Mouse (Mus musculus) spleen, postnatal 36 days (tissue): ENCODE data around the gene Ufd1.
"Not testable (repeated sequence)": the region's sequence is repeated elsewhere in the genome, so short reads cannot be mapped to it uniquely, and the experiment has no call there.

Source experiments
- DNase-seq, 2 experiments: peaks; one replicate each; pipeline ENCODE4 v3.0.0; 2022; ENCODE audit warnings: low spot score in 2 of 2, mixed read lengths in 1 of 2

Gene Ufd1

DNA sequence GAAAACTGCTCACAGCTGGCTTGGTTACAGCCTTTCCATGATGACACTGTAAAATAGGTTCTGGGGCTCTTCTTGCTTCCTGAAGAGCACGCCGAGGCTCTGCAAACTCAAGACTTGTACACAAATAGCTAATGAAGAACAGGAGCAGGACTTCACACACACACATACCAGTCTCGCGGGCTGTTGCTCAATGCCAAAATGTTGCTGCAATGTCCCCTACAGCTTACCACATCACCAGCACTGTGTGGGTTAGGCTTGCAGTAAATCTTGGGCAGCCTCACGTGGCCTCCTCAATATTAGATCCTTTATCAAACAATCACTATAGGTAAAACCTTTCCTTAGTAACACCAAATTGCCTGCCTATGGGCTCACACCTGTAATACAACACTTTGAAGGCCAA, 2.6 kb upstream of the Ufd1 start:
- no peak for DNase-seq

DNA sequence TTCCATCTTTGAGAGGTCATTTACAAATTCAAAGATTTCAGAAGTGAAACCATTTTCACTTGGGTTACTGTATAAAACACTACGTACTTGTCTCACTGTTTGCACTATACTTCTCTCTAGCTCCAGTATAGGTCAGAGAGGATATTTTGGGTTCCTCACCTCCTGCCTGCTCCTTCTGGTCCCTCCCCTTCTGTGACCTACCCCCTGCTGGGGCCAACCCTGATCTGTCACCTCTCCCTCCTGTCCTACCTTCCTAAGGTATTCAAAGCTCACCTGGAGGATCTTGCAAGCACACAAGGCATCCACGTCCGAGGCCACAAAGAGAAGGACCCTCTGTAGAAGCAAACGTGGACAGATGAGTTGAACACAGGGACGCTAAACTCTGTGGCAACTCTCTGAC, 547 bp upstream of the Ufd1 start:
- no peak for DNase-seq

DNA sequence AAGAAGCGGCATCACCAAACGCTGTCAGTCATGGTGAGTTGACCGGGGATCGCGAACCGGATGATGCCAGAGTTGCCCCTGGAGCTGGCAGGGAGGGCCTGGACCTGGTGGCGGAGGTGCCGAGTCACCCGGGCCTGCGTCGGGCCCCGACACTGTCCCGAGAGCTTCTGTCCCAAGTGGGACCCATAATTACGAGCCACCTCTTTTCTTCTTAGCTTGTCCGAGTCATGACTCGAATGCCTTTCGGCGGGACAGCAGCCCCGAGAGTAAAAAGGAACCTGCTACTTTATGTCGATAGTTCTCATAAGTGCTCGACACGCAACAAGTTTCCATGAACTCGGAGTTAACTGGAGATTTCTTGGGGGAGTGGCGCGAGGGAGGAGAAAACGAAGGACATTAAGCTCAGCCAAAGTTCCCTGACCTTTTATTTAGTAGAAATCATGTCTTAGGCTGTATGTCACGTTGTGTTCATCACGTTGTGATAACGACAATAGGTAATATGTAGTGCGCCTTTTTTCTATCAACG, 869 bp downstream of the Ufd1 start:
- DNase-seq, result no peak

DNA sequence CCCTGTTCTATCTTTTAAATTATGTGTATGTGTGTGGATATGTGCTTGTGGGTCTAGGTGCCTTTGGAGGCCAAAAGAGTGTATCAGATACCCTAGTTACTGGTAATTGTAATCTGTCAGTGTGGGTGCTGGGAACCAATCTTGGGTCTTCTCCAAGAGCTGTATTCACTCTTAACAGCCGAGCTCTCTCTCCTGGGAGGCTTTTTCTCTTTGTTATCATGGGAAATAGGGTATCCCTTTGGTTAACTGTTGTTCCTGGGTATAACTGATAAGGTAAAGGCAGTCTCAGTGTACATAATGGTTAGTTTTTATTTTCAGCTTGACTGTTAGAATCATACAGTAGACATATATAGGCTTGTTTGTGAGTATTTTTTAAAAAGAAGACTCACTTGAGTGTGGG, 10.8 kb downstream of the Ufd1 start:
- DNase-seq, result no peak

DNA sequence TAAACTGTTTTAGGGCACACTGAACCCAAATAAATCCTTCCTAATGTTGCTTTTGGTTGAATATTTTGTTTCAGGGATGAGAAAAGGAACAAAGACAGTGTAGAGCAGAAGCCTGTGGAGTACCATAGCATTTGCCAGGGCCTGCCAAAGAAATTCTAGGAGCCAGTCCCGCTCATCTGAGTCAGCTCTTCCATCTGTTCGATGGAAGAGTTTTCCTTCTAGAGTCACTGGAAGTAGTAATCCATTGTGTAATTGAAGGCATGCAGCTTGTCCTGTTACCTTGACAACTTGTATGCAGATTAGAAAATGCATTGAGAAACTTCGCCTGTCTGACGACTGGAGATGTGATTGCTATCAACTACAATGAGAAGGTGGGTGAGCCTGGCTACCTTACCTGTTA, 11.3 kb downstream of the Ufd1 start:
- DNase-seq, result no peak

DNA sequence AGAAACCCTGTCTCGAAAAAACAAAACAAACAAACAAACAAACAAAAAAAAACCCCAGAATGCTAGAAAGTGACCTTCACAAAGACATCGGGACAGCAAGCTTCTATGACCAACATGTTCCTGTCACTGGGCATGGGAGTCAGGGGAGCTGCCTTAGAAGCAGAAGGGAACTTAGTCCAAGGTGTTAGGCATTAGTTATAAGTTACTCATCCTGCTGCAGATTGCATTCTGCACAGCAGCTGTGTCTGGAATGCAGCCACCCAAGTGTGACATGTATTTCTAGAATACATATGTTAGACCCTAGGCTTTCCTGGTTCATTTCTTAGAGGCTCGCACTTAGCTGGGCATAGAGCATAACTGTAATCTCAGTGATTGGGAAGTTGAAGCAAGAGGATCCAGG, 17.1 kb downstream of the Ufd1 start:
- DNase-seq, result no peak

DNA sequence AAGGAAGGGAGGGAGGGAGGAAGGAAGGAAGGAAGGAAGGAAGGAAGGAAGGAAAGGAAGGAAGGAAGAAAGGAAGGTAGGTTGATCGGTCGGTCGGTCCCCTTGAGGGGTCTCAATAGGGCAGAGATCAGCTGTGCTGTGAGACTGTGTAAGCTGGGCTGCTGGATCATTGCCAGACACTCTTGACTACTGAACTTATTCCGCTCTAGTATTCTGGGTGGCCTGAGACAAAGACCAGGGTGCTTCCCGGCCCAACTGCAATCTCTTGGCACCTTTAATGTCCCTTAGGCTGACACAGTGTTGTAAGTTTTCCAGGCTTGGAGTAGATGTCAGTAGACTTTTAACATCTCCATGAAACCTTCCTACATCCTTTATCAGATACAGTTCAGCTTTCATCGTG, 17.5 kb downstream of the Ufd1 start:
- DNase-seq, result no peak

DNA sequence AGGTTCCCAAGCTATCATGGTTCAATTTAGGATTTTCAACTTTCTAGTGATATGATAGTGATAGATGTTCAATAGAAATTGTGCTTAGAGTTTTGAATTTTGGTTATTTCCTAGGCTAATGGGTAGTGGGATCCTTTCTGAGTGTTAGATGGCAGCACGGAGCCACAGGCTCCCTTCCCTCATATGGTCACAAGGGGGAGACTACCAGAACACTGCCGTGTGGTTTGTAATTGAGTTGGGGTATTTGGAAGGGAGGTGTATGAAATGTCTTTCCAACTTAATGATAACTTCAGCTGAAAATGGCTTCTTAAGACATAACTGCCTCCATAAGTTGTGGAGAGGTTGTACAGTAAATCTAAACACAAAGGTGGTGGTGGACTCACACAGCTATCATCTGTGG, 21.9 kb downstream of the Ufd1 start:
- DNase-seq, result no peak

DNA sequence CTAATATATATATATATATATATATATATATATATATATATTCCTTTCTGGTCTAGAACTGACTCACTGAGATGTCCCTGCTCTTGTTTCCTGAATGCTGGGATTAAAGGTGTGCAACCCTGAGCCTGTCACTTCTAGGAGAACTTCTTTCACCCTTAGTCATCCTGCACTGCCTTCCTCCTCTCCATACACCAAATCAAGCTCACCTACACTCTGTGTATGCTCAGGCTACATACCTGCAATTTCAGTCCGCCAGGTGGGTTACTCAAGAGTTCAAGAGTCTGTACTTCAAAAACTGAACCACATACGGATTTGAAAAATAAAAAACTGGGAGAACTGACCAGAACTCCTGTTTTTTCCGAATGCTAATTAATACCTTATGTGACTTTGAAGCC, 24.5 kb downstream of the Ufd1 start:
- DNase-seq, result no peak

DNA sequence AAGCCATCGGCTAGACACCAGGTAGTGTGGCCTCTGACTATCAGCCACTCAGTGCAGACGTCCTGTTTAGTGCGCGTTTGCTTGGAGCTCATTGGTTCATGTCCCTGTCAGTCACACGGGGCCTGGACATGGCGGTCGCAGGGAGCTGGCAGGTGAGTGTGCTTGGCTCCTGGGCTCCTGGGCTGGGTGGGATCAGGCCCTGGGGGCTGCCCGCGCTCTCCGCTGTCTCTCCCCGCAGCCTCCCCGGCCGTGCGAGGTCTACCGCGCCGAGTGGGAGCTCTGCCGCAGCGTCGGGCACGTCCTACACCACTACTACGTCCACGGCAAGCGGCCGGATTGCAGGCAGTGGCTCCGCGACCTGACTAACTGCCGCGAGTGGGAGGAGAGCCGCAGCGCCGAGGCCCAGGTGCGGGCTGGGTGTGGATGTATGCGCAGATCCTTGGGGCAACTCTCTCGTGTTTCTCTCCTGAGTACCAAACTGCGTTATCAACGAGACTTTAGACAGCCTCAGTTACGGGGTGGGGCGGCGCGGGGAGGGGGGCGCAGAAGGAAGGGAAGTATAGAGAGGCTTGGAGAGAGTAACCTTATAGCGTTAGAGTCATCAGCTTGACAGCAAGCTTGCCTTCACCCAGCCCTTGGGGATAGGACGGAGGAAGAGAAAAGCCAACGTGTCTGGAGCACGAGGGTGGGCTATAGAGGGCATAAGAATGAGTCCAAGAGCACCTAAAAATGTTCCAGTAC, 25.1 kb downstream of the Ufd1 start, which contains the start of the genes 2510002D24Rik and Gm28539:
Gene 2510002D24Rik, plus strand, starts transcription at position 111 of the 741 bp plus-strand sequence.
Gene Gm28539, plus strand, starts transcription at position 117 of the 741 bp plus-strand sequence.
- peak; percentile 91 to 93 for DNase-seq

DNA sequence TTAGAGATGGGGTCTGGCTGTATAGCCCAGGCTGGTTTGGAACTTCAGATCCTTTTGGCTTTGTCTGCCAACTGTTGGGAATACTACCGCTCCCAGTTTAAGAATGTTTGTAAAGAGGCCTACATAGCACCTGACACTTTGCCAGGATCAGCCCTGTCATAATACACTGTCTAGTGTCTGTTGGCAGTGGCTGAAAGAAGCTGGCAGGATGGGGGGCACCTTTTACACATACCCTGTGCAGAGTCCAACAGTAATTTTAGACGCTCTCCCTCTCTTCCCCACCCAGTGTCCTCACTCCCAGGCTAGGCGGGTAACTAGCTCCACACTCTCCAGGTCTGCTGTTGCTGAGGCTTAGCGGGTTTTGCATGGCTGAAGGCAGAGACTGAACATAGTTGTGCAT, 26.8 kb downstream of the Ufd1 start:
- no peak for DNase-seq

DNA sequence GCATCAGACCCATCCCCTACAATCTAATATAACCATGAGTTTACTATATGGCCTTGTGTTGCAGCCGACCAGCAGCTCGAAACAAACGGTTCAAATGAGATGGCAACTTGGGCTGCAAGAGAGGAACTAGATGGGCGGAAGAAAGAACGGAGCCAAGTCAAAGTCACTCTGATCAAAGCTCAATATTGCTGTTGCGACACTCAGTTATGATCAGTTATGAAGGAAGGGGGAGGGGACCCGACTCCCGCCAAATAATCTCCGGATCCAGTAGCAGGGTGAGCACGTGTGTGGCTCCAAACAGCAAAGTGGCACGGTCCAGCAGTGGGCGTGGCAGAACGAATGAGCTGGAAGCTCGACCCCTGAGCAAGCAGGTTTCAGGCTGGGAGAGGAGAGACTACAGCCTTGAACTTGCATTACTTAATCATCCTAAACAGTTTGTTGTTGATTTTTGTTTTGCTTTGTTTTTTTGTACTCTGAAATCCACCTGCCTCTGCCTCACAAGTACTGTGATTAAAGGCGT, 34.8 kb downstream of the Ufd1 start:
- no peak for DNase-seq

DNA sequence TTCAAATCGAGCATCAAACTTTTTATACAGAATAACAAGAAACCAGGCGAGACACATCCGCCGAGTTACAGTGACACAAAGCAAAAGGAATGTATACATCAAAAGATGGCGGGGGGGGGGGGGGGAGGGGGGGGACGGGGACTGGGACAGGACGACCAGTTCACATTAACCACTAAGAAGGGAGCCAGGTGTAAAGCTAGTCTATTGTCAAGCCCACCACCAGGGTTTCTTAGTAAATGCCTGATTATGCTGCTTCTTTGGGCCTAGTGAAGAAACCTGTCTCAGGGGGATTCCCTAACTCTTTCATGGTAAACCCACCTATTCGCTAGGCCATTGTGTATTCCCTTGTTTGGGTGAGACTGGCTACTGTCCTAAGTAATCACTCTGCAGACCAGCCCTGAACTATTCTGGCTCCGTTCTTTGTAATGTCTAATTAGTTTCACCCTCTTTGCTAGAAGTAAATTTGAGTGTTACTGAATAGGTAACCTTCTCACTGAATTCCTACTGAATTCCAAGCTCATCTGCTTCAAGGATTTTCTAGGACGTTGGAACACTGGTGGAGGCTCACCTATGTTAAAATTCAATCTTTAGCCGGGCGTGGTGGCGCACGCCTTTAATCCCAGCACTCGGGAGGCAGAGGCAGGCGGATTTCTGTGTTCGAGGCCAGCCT, 38.1 kb downstream of the Ufd1 start:
- DNase-seq, result not testable (repeated sequence)

DNA sequence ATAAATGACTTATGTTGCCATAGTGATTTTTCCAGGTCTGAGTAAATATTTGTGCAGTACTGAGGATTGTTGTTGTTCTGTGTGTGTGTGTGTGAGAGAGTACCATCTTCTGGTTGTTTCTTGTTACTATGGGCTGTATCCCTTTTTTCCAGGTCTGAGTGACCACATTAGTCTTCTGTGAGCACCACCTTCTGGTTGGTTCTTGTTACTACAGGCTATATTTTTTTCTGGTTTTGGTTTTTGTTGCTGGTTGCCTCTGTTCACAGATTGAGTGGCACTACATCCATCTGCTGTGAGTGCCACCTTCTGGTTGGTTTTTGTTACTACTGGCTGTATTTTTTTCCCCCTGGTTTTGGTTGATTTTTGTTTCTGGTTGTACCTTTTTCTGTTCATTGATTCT, 47.0 kb downstream of the Ufd1 start:
- peak; percentile 5 to 43 for DNase-seq

DNA sequence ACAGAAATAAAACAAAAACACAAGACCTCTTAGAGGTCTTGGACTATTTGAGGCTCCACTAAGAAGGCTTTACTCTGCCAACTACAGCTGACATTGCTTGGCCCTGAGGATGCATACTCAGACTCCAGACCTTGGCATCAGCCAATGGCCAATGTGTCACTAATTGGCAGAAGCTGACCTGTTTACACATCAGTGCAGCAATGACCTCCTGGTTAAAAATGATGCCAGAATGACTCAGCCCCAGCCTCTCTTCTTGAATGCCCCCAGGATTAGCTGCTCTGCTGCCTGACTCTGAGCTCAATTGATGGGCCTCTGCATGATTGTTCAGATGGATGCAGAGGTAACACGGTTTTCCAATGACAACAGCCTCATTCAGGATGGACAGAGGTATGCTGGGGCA, 48.6 kb downstream of the Ufd1 start:
- no peak for DNase-seq

DNA sequence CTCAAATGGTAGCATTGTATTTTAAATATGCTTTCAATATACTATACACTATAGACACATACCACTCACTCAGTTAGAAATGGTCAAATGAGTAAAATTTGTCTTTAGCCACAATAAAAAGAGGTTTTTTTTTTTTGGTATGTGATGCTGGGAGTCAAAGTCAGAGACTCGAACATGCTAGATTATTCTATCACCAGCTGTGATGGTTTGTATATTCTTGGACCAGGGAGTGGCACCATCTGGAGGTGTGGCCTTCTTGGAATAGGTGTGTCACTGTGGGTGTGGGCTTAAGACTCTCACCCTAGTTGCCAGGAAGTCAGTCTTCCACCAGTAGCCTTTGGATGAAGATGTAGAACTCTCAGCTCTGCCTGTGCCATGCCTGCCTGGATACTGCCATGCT, 58.9 kb downstream of the Ufd1 start:
- not testable (repeated sequence) for DNase-seq

DNA sequence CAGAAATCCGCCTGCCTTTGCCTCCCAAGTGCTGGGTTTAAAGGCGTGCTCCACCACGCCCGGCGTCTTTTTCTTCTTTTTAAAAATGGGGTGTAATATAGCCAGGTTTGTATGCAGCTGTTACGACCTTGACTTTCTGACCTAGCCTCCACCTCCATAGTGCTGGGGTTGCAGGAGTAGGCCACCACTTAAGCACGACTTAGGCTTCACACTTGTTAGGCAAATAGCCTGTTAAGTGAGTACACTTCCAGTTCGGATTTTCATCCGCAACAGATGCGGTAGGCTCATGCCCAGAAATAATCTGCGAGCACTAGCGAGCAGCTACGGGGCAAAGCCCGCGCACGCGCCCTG, 64.5 kb downstream of the Ufd1 start:
- no peak for DNase-seq

DNA sequence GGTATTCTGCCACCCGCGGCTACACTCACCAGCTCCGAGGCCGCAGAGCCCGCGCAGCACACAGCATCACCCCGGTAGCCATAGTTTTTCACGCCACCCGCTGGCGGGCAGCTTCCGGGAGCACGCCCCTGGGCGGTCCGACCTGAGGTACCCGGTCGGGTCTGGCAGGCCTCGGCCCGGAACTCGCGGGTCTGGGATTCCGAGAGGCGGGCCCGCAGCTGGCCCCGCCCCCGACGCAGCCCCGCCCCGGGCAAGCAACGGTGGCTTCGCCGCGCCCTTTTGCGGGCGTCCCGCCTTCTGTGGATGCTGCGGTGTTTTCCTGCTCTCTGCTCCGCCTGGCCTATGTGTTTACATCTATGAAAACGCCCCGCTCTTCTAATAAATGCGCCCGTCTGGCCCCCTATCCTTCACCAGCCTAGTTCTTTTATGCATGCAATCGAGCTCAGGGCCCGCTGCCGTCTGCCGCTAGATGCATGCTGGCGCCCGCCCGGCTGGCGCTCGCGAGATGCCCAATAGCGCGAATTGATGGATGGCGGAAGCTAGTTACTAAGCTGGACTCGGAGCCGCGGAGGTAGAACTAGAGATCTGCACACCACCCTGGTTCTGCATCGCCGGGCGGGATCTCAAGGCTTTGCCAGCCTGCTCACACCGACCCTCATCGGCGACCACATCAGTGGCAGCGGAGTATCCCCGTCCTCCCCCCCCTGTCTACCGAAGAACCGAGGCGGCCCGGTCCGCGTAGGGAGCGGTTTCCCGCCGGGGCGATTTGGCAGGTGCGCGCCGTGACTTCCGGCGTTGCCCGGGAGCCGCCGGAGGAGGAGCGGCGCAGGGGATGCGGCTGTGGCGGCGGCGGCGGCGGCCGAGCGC, 65.1 kb downstream of the Ufd1 start, which contains the start of the genes Mrpl40 and Hira:
Gene Mrpl40, minus strand, starts transcription at position 421 of the 867 bp plus-strand sequence.
Gene Hira, plus strand, starts transcription at position 596 of the 867 bp plus-strand sequence.
- peak; percentile 96 for DNase-seq

DNA sequence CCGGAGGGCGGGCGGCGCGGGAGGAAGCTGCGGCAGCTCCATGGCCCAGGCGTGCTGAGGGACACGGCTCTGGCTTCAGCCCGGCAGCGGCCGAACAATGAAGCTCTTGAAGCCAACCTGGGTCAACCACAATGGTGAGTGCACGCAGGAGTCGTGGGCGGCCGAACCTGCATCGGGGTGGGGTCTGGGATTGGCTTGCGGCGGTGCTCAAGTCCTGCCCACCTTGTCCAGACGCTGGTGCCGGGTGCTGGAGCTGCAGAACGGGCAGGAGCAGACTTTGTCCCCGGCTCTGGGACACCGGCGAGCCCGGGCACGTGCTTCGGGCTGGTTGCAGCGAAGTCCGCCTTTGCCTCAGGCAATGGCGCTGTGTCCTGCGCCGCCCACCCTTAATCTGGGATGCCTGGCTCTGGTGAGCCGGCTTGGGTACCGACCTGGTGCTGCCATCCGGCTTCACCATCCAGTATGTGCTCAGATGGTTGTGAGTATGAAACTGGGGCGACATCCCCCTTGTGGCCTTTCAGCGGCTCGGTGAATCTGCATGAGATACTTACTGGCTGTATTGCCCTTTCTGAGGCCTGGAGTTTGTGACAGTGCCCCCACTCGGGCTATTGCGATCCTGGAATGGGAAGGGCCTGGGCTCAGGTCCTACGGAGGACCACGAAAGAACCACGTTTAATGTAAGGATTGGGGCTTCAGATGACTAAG, 66.0 kb downstream of the Ufd1 start:
- DNase-seq, result peak; percentile 57 to 58

DNA sequence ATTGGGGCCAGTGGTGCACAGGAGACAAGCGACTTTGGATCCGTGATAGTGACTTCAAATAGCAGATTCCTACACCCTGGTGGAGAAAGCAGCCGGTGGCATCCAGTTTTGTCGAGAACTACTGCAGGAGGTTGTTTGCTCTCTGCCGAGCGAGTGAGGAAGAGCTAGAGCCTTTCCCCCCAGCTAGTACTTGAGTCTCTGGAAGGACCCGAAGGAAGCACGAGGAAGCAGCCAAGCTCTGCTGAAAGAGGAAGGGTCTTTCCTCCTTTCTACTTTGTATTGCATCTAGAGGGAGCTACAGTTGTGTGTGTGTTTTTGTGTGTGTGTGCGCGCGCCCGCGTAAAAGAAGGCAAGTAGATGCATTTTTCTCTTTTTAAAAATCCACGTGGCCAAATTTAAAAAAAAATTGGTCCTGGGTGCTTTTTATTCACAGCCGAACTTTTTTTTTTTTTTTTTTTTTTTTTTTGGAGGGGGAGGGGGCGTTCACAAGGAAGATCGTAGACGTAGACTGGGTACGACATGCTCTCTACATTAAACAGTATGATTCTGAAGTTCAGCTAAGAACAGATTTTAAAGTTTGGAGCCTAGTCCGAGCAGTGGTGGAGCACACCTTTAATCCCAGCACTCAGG, 66.6 kb downstream of the Ufd1 start:
- no peak for DNase-seq

DNA sequence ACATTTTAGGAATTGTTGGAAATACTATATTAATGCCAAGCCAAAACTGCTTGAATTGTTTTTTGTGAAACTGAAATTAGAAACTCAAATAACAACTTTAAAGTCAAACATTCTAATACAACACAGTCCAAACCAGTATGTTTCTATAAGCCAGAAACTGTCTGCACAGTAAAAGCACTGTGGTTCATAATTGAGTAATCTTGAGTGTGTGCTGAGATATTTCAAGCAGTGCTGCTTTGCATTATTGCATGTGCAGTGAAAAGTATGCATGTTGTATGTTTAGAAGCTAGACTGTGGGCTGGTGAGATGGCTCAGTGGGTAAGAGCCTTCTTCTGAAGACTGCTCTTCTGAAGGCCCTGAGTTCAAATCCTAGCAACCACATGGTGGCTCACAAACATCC, 72.5 kb downstream of the Ufd1 start:
- no peak for DNase-seq
